Mouse (Mus musculus): ENCODE data around the gene Lhx8.

The Lhx8 gene

GRCm38 (mm10) chr3:154330181-154331002 is at the start of gene Lhx8:
Gene Lhx8 (minus strand): TSS chr3:154330659.
- no peak for DNase-seq (ENCODE audit: extremely low spot score, low spot score)

- no peak for DNase-seq (ENCODE audit: extremely low spot score, low spot score)
Measured at GRCm38 (mm10) chr3:154373536-154373935, 43.1 kb upstream of the Lhx8 start.

- no peak for DNase-seq (ENCODE audit: extremely low spot score, low spot score)
Measured at GRCm38 (mm10) chr3:154372688-154373087, 42.2 kb upstream of the Lhx8 start.

GRCm38 (mm10) chr3:154367327-154367726 is 36.9 kb upstream of the Lhx8 start:
- DNase-seq (ENCODE audit: extremely low spot score, low spot score) = no peak

- DNase-seq (ENCODE audit: extremely low spot score, low spot score) = peak; percentile 56
Measured at GRCm38 (mm10) chr3:154364604-154365209, 34.2 kb upstream of the Lhx8 start.

- DNase-seq (ENCODE audit: extremely low spot score, low spot score) = no peak
Measured at GRCm38 (mm10) chr3:154363507-154363906, 33.0 kb upstream of the Lhx8 start.

- DNase-seq (ENCODE audit: extremely low spot score, low spot score) = no peak
Measured at GRCm38 (mm10) chr3:154359231-154359630, 28.8 kb upstream of the Lhx8 start.

GRCm38 (mm10) chr3:154340294-154340914 is 9.9 kb upstream of the Lhx8 start:
- no peak for DNase-seq (ENCODE audit: extremely low spot score, low spot score)

GRCm38 (mm10) chr3:154339649-154340260 is 9.3 kb upstream of the Lhx8 start:
- DNase-seq (ENCODE audit: extremely low spot score, low spot score) = no peak

- no peak for DNase-seq (ENCODE audit: extremely low spot score, low spot score)
Measured at GRCm38 (mm10) chr3:154334806-154335205, 4.3 kb upstream of the Lhx8 start.

GRCm38 (mm10) chr3:154333401-154333999 is 3.0 kb upstream of the Lhx8 start:
- peak; percentile 59 for DNase-seq (ENCODE audit: extremely low spot score, low spot score)

GRCm38 (mm10) chr3:154332941-154333340 is 2.5 kb upstream of the Lhx8 start:
- DNase-seq (ENCODE audit: extremely low spot score, low spot score) = no peak

GRCm38 (mm10) chr3:154332213-154332530 is 1.7 kb upstream of the Lhx8 start:
- DNase-seq (ENCODE audit: extremely low spot score, low spot score) = peak; percentile 65

- DNase-seq (ENCODE audit: extremely low spot score, low spot score) = peak; percentile 55
Measured at GRCm38 (mm10) chr3:154331506-154332212, 1.2 kb upstream of the Lhx8 start.

- DNase-seq (ENCODE audit: extremely low spot score, low spot score) = no peak
Measured at GRCm38 (mm10) chr3:154331003-154331340, 513 bp upstream of the Lhx8 start.

- peak; percentile 82 for DNase-seq (ENCODE audit: extremely low spot score, low spot score)
Measured at GRCm38 (mm10) chr3:154329323-154330180, 907 bp downstream of the Lhx8 start.

- DNase-seq (ENCODE audit: extremely low spot score, low spot score) = no peak
Measured at GRCm38 (mm10) chr3:154328721-154329322, 1.6 kb downstream of the Lhx8 start.

- peak; percentile 78 for DNase-seq (ENCODE audit: extremely low spot score, low spot score)
Measured at GRCm38 (mm10) chr3:154327883-154328720, 2.4 kb downstream of the Lhx8 start.
